Mouse (Mus musculus) liver, embryonic 14.5 days (tissue): ENCODE measurements around the gene Lsamp. TPM values are rescaled to one million over a fixed set of nuclear protein-coding genes. Genes with fewer than 3 reads are reported as not detected.
"Not testable (repeated sequence)": the region's sequence is repeated elsewhere in the genome, so short reads cannot be mapped to it uniquely, and the experiment has no call there.

Experiments
- ATAC-seq: fragments of 200-750 bp; cut with Nextera tagmentation; 2 replicates; pipeline ENCODE4 v1.8.0; 2017; ENCODE audit warnings: moderate number of reproducible peaks, mild to moderate bottlenecking, moderate library complexity; ENCODE audit not compliant: insufficient read depth
- DNase-seq, 3 experiments: peaks; one replicate each; pipeline ENCODE4 v3.0.0-alpha.2; 2012 to 2013; ENCODE audit warnings: low read depth in 3 of 3, low spot score in 3 of 3
- H3K27ac ChIP-seq: fragments of 300-500 bp; sonication (generic); 2 replicates; pipeline ENCODE4 v1.5.1; 2014; ENCODE audit warnings: moderate library complexity, mild to moderate bottlenecking, control low read depth, inconsistent platforms
- H3K27me3 ChIP-seq: fragments of 300-500 bp; sonication (generic); 2 replicates; pipeline ENCODE4 v1.6.1; 2014; ENCODE audit warnings: mild to moderate bottlenecking, low read length, moderate library complexity; ENCODE audit not compliant: control insufficient read depth, insufficient read depth
- H3K36me3 ChIP-seq: fragments of 300-500 bp; sonication (generic); replicated peaks from 2 replicates; pipeline ENCODE4 v1.6.1; 2014; ENCODE audit warnings: low read depth; ENCODE audit not compliant: control insufficient read depth, insufficient read depth
- H3K4me1 ChIP-seq, 2 experiments: fragments of 200-500 bp in 1 of 2; fragments of 300-500 bp in 1 of 2; sonication (generic) in 1 of 2; replicated peaks; 2 replicates each; pipeline ENCODE4 v1.6.1; 2012 to 2014; ENCODE audit warnings: antibody characterized with exemption in 1 of 2, inconsistent platforms in 1 of 2, low read length in 1 of 2; ENCODE audit not compliant: control insufficient read depth in 2 of 2, insufficient read depth in 2 of 2
- H3K4me2 ChIP-seq: fragments of 300-500 bp; sonication (generic); 2 replicates; pipeline ENCODE4 v1.6.1; 2014; ENCODE audit warnings: low read depth, mild to moderate bottlenecking, control low read depth, moderate library complexity
- H3K4me3 ChIP-seq, 2 experiments: fragments of 200-500 bp in 1 of 2; fragments of 300-500 bp in 1 of 2; sonication (generic) in 1 of 2; 2 replicates each; pipeline ENCODE4 v1.5.1; 2012 to 2014; ENCODE audit warnings: low read depth in 2 of 2, low read length in 2 of 2, mild to moderate bottlenecking in 2 of 2, control low read depth in 1 of 2, inconsistent platforms in 1 of 2, moderate library complexity in 1 of 2; ENCODE audit not compliant: insufficient read depth in 1 of 2
- H3K9ac ChIP-seq: fragments of 300-500 bp; sonication (generic); replicated peaks from 2 replicates; pipeline ENCODE4 v1.6.1; 2014; ENCODE audit warnings: mild to moderate bottlenecking, control low read depth, moderate library complexity
- H3K9me3 ChIP-seq: fragments of 300-500 bp; sonication (generic); 2 replicates; pipeline ENCODE4 v1.6.1; 2016; ENCODE audit warnings: low read length, mixed read lengths; ENCODE audit not compliant: control insufficient read depth
- CTCF ChIP-seq: IDR thresholded peaks from 2 replicates; pipeline ENCODE4 v1.5.1; 2016; ENCODE audit warnings: antibody characterized with exemption, low read depth, control low read depth
- EP300 ChIP-seq: IDR thresholded peaks from 2 replicates; pipeline ENCODE4 v1.6.1; 2016; ENCODE audit warnings: antibody characterized with exemption, low read depth
- WGBS: fragments of 180-500 bp; shearing (Covaris S2); extraction: QIAGEN DNeasy Blood & Tissue Kit; methylation state at CpG from one replicate; pipeline ENCODE4 v1.1.7; 2014; ENCODE audit not compliant: insufficient replicate concordance; 5-methylcytosine and 5-hydroxymethylcytosine counted together
- polyA plus RNA-seq, 2 experiments: library from polyadenylated mRNA; depleted of rRNA in 1 of 2; stranded (reverse) in 1 of 2; unstranded in 1 of 2; fragments of >200 nt; fragmentation: Nextera tagmentation in 1 of 2; extraction: Ambion mirVana in 1 of 2; gene quantifications; 2 replicates each; pipeline versions ENCODE4 v1.2.1 to v1.2.3; 2012 to 2014

Gene Lsamp
- polyA plus RNA-seq, 2 experiments, result 0.03 to 0.06 TPM

GRCm38 (mm10) chr16:41969215-41969614 lies 1985.1 kb downstream of the Lsamp start:
- no peak overlapping the region for H3K27ac ChIP-seq
- ATAC-seq, result no peak
- WGBS, result 46% methylated on average over 2 of the region's 2 CpGs

GRCm38 (mm10) chr16:41974866-41975719 lies 1990.9 kb downstream of the Lsamp start:
- no peaks in the 10 kb centered on the region for H3K9me3 ChIP-seq
- no peak for TF ChIP-seq EP300
- TF ChIP-seq CTCF, result no peak
- H3K36me3 ChIP-seq, result no peaks in the 10 kb centered on the region
- no peaks in the 10 kb centered on the region for H3K4me1 ChIP-seq
- no peaks in the 10 kb centered on the region for H3K27me3 ChIP-seq
- no peak overlapping the region for H3K9ac ChIP-seq
- DNase-seq (no peak), ATAC-seq (no peak)
- H3K27ac ChIP-seq, result no peak overlapping the region
- no peak overlapping the region for H3K4me2 ChIP-seq
- WGBS, result 49% methylated on average over 2 of the region's 2 CpGs
- H3K4me3 ChIP-seq, result no peak overlapping the region

More at GRCm38 (mm10) chr16:41969215-41969614, 1985.1 kb downstream of the Lsamp start:
- TF ChIP-seq EP300 (no peak), CTCF (no peak)
- H3K4me1 ChIP-seq, result no peaks in the 10 kb centered on the region
- no peak overlapping the region for H3K4me2 ChIP-seq
- no peaks in the 10 kb centered on the region for H3K36me3 ChIP-seq
- no peaks in the 10 kb centered on the region for H3K9me3 ChIP-seq
- no peaks in the 10 kb centered on the region for H3K27me3 ChIP-seq
- H3K9ac ChIP-seq, result no peak overlapping the region
- no peak overlapping the region for H3K4me3 ChIP-seq
- DNase-seq, result no peak

GRCm38 (mm10) chr16:41976897-41977296 lies 1992.7 kb downstream of the Lsamp start:
- H3K9ac ChIP-seq, result no peak overlapping the region
- H3K36me3 ChIP-seq, result no peaks in the 10 kb centered on the region
- no peak overlapping the region for H3K4me3 ChIP-seq
- H3K27me3 ChIP-seq, result no peaks in the 10 kb centered on the region
- TF ChIP-seq EP300 (no peak), CTCF (no peak)
- H3K4me1 ChIP-seq, result no peaks in the 10 kb centered on the region
- WGBS, result 52% methylated on average over 5 of the region's 5 CpGs
- H3K9me3 ChIP-seq, result no peaks in the 10 kb centered on the region
- no peak for ATAC-seq
- no peak overlapping the region for H3K4me2 ChIP-seq
- H3K27ac ChIP-seq, result no peak overlapping the region
- no peak for DNase-seq

GRCm38 (mm10) chr16:41996956-41997355 lies 2012.8 kb downstream of the Lsamp start:
- 61% methylated on average over 1 of the region's 1 CpGs for WGBS
- no peak for DNase-seq
- H3K36me3 ChIP-seq, result no peaks in the 10 kb centered on the region

GRCm38 (mm10) chr16:42002925-42003324 lies 2018.8 kb downstream of the Lsamp start:
- H3K27ac ChIP-seq, result no peak overlapping the region
- ATAC-seq, result no peak
- no peaks in the 10 kb centered on the region for H3K27me3 ChIP-seq
- no peaks in the 10 kb centered on the region for H3K9me3 ChIP-seq
- WGBS, result 77% methylated on average over 5 of the region's 5 CpGs
- H3K4me1 ChIP-seq, result no peaks in the 10 kb centered on the region
- H3K4me2 ChIP-seq, result no peak overlapping the region
- no peaks in the 10 kb centered on the region for H3K36me3 ChIP-seq
- no peak for TF ChIP-seq CTCF
- TF ChIP-seq EP300, result no peak
- no peak overlapping the region for H3K4me3 ChIP-seq
- H3K9ac ChIP-seq, result no peak overlapping the region
- DNase-seq, result no peak

More at GRCm38 (mm10) chr16:41996956-41997355, 2012.8 kb downstream of the Lsamp start:
- ATAC-seq, result no peak
- no peak for TF ChIP-seq EP300
- Histone ChIP-seq H3K4me3 (no peak overlapping the region), H3K9me3 (no peaks in the 10 kb centered on the region), H3K9ac (no peak overlapping the region), H3K4me1 (no peaks in the 10 kb centered on the region), H3K27me3 (no peaks in the 10 kb centered on the region), H3K4me2 (no peak overlapping the region), H3K27ac (no peak overlapping the region)

- H3K9me3 ChIP-seq, ATAC-seq: not testable (repeated sequence)
- 72% methylated on average over 9 of the region's 11 CpGs for WGBS
Measured at GRCm38 (mm10) chr16:42003506-42003905, 2019.3 kb downstream of the Lsamp start.

More at GRCm38 (mm10) chr16:42003506-42003905, 2019.3 kb downstream of the Lsamp start:
- DNase-seq, H3K4me3 ChIP-seq, H3K27ac ChIP-seq, H3K27me3 ChIP-seq, H3K9ac ChIP-seq, H3K4me2 ChIP-seq, H3K36me3 ChIP-seq, H3K4me1 ChIP-seq: not testable (repeated sequence)
